10 mouse cellular contexts compared by ENCODE assay signal in the genomic region with DNA sequence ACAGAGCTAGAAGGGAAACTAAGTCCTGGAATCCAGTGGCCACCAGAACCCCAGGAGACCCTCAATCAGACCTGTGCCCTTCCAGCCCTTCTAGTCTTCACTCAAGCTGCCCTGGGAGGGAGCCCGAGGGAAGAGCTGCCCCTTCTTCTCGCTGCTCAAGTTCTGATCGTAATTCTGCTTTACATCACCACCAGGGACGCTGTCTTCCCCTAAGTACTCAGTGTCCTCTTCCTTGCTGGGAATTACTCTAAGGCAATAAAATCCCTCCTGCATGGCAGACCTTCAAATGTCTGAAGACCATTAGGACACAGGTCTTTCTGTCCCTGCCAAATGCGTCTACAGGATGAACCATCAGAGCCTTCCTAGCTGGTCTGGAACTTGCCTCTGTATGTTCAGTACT. TPM values are rescaled to one million over a fixed set of nuclear protein-coding genes. Genes with fewer than 3 reads are reported as not detected.
A peak's percentile ranks its signal among the peaks of the same experiment; 100 is the strongest.
DNase-seq lines count a peak whose midpoint lies in the region; ATAC-seq and TF ChIP-seq lines count a peak whose summit lies in the region.
"Had no signal": no experiment of that assay in that cellular context is flagged by ENCODE, and none has a peak within 500 bp of the region (broad histone marks: within the 10 kb centered on the region; RNA-seq: fewer than 3 reads in every experiment).

No protein-coding gene starts in this region.

- WGBS in embryonic facial prominence, embryonic 14.5 days, result 15% methylated on average over 5 of the region's 5 CpGs
- WGBS in neural tube, embryonic 12.5 days, result 5% methylated on average over 5 of the region's 5 CpGs

- no peak for DNase-seq in layer of hippocampus, adult 2 months (ENCODE audit: low spot score in 2 of 2)
- no peak for DNase-seq in layer of hippocampus, postnatal 14 days (ENCODE audit: low spot score in 2 of 2)
- peak; percentile 56 for DNase-seq in ZHBTc4 (ENCODE audit: low read depth, low spot score)
- peak; percentile 29 for DNase-seq in embryonic facial prominence, embryonic 14.5 days (ENCODE audit: low spot score)
- DNase-seq in urinary bladder, adult 2 months (ENCODE audit: low spot score), result no peak
- no peak for DNase-seq in Muller cell, postnatal 12 days (ENCODE audit: inconsistent ontology term)
- DNase-seq: liver, embryonic 13.5 days had no signal

- H3K9me3 ChIP-seq in embryonic facial prominence, embryonic 14.5 days (ENCODE audit: control insufficient read depth, low read length), result no peaks in the 10 kb centered on the region
- no peaks in the 10 kb centered on the region for H3K9me3 ChIP-seq in neural tube, embryonic 12.5 days
- H3K9me3 ChIP-seq: embryonic facial prominence, embryonic 12.5 days; liver, embryonic 13.5 days had no signal

- H3K27ac ChIP-seq in layer of hippocampus, adult 2 months, result no peak overlapping the region
- no peak overlapping the region for H3K27ac ChIP-seq in embryonic facial prominence, embryonic 14.5 days (replicated peaks; ENCODE audit: low read depth, low read length)
- H3K27ac ChIP-seq in neural tube, embryonic 12.5 days, result no peak overlapping the region
- H3K27ac ChIP-seq: embryonic facial prominence, embryonic 12.5 days; liver, embryonic 13.5 days had no signal

- H3K4me1 ChIP-seq in embryonic facial prominence, embryonic 14.5 days (ENCODE audit: control insufficient read depth, insufficient read depth, low read length), result peaks cover 9% of the 10 kb centered on the region
- peaks cover 26% of the 10 kb centered on the region for H3K4me1 ChIP-seq in neural tube, embryonic 12.5 days

- TF ChIP-seq CTCF in layer of hippocampus, adult 2 months (conservative IDR thresholded peaks at IDR 0.05), result peak; percentile 84

- no peak for ATAC-seq in embryonic facial prominence, embryonic 14.5 days (ENCODE audit: low read depth)
- ATAC-seq in neural tube, embryonic 12.5 days (ENCODE audit: low FRiP score, low read depth), result no peak
- no peak for ATAC-seq in activated CD4-positive, CD25-positive, alpha-beta regulatory T cell, adult 4 months

- H3K9ac ChIP-seq in embryonic facial prominence, embryonic 14.5 days (ENCODE audit: low read depth, low read length), result no peak overlapping the region
- no peak overlapping the region for H3K9ac ChIP-seq in neural tube, embryonic 12.5 days
- H3K9ac ChIP-seq: embryonic facial prominence, embryonic 12.5 days; liver, embryonic 13.5 days had no signal

- H3K36me3 ChIP-seq in embryonic facial prominence, embryonic 14.5 days (ENCODE audit: control insufficient read depth, insufficient read depth, low read length), result 0 out of 2 replicates have a peak, but pooled peaks cover 5% of the 10 kb centered on the region
- H3K36me3 ChIP-seq in neural tube, embryonic 12.5 days, result no peaks in the 10 kb centered on the region
- H3K36me3 ChIP-seq: embryonic facial prominence, embryonic 12.5 days; liver, embryonic 13.5 days had no signal

- peak overlapping the region; percentile 93 for H3K4me3 ChIP-seq in layer of hippocampus, adult 2 months
- H3K4me3 ChIP-seq in embryonic facial prominence, embryonic 14.5 days (ENCODE audit: low read depth, low read length), result no peak overlapping the region
- H3K4me3 ChIP-seq in neural tube, embryonic 12.5 days, result no peak overlapping the region
- H3K4me3 ChIP-seq: embryonic facial prominence, embryonic 12.5 days; liver, embryonic 13.5 days had no signal

- H3K4me2 ChIP-seq in embryonic facial prominence, embryonic 14.5 days (ENCODE audit: low read depth, low read length), result no peak overlapping the region
- peak overlapping the region; percentile 34 for H3K4me2 ChIP-seq in neural tube, embryonic 12.5 days (replicated peaks)
- H3K4me2 ChIP-seq: embryonic facial prominence, embryonic 12.5 days; liver, embryonic 13.5 days had no signal

- H3K27me3 ChIP-seq in embryonic facial prominence, embryonic 14.5 days (replicated peaks; ENCODE audit: control insufficient read depth, insufficient read depth, low read length), result peaks cover 20% of the 10 kb centered on the region
- H3K27me3 ChIP-seq in neural tube, embryonic 12.5 days (replicated peaks), result peaks cover 9% of the 10 kb centered on the region

RNA-seq across cellular contexts. Expression of a gene that starts 2.2 kb away (rescaled TPM):
- total RNA-seq in layer of hippocampus, adult 2 months (2021), result 10 to 100 TPM; 79.7 to 81.8 TPM
- 10 to 100 TPM; 45.9 to 49.2 TPM for total RNA-seq in layer of hippocampus, postnatal 14 days (2021)
- 8.5 and 10.1 TPM in 2 replicates for polyA plus RNA-seq in embryonic facial prominence, embryonic 14.5 days (2014; fragmentation: Nextera tagmentation; extraction: Ambion mirVana)
- 36.4 and 42.2 TPM in 2 replicates for polyA plus RNA-seq in neural tube, embryonic 12.5 days (2016; fragmentation: Nextera tagmentation; extraction: Ambion mirVana)
- polyA plus RNA-seq in urinary bladder, adult 2 months (2012; rRNA removed), result 5.3 and 6.5 TPM in 2 replicates
- polyA plus RNA-seq in activated CD4-positive, CD25-positive, alpha-beta regulatory T cell, adult 4 months (2017; shearing (Covaris generic)), result 1 to 10 TPM; 5.3 to 6.3 TPM

RNA-seq across cellular contexts. Expression of a gene that starts 2.5 kb away (rescaled TPM):
- total RNA-seq in layer of hippocampus, adult 2 months (2021), result 10 to 100 TPM; 65.1 to 66.1 TPM
- total RNA-seq in layer of hippocampus, postnatal 14 days (2021), result 10 to 100 TPM; 58.3 to 58.8 TPM
- polyA plus RNA-seq in embryonic facial prominence, embryonic 14.5 days (2014; fragmentation: Nextera tagmentation; extraction: Ambion mirVana), result 59.0 and 71.7 TPM in 2 replicates
- 138 and 160 TPM in 2 replicates for polyA plus RNA-seq in neural tube, embryonic 12.5 days (2016; fragmentation: Nextera tagmentation; extraction: Ambion mirVana)
- polyA plus RNA-seq in urinary bladder, adult 2 months (2012; rRNA removed), result 35.8 and 38.3 TPM in 2 replicates
- polyA plus RNA-seq in activated CD4-positive, CD25-positive, alpha-beta regulatory T cell, adult 4 months (2017; shearing (Covaris generic)), result 10 to 100 TPM in 1 of 2 experiments, 1 to 10 TPM in 1; 8.1 to 11.3 TPM

Comparison
In these comparisons a context has a peak if more than half of its experiments do, and no peak if none do; other contexts are left out.
1. DNase-seq: peak in ZHBTc4 (single experiment) and embryonic facial prominence, embryonic 14.5 days (single experiment); none in layer of hippocampus, adult 2 months (0 of 2), layer of hippocampus, postnatal 14 days (0 of 2), urinary bladder, adult 2 months (single experiment) and Muller cell, postnatal 12 days (single experiment).